Mouse (Mus musculus) midbrain, embryonic 16.5 days (tissue): ENCODE measurements around the gene Serpinb6b. TPM values are rescaled to one million over a fixed set of nuclear protein-coding genes. Genes with fewer than 3 reads are reported as not detected.
"Not testable (repeated sequence)": the region's sequence is repeated elsewhere in the genome, so short reads cannot be mapped to it uniquely, and the experiment has no call there.

Experiments
- ATAC-seq: fragments of 200-750 bp; cut with Nextera tagmentation; 2 replicates; pipeline ENCODE4 v1.8.0; 2017; ENCODE audit warnings: moderate TSS enrichment
- H3K27ac ChIP-seq: fragments of 300-500 bp; sonication (generic); 2 replicates; pipeline ENCODE4 v1.5.1; 2014; ENCODE audit warnings: mild to moderate bottlenecking, low read length, mixed read lengths
- H3K27me3 ChIP-seq: fragments of 300-500 bp; sonication (generic); 2 replicates; pipeline ENCODE4 v1.6.1; 2014; ENCODE audit warnings: low read depth, low read length, mixed read lengths; ENCODE audit not compliant: control insufficient read depth, insufficient read depth
- H3K36me3 ChIP-seq: fragments of 300-500 bp; sonication (generic); 2 replicates; pipeline ENCODE4 v1.6.1; 2014; ENCODE audit warnings: mild to moderate bottlenecking, low read length, moderate library complexity, mixed read lengths; ENCODE audit not compliant: control insufficient read depth, insufficient read depth
- H3K4me1 ChIP-seq: fragments of 300-500 bp; sonication (generic); 2 replicates; pipeline ENCODE4 v1.6.1; 2014; ENCODE audit warnings: mild to moderate bottlenecking, low read length, mixed read lengths; ENCODE audit not compliant: control insufficient read depth, insufficient read depth
- H3K4me2 ChIP-seq: fragments of 300-500 bp; sonication (generic); 2 replicates; pipeline ENCODE4 v1.6.1; 2014; ENCODE audit warnings: mild to moderate bottlenecking, low read length, mixed read lengths
- H3K4me3 ChIP-seq: fragments of 300-500 bp; sonication (generic); 2 replicates; pipeline ENCODE4 v1.5.1; 2014; ENCODE audit warnings: low read depth, mild to moderate bottlenecking, low read length, moderate library complexity, mixed read lengths
- H3K9ac ChIP-seq: fragments of 300-500 bp; sonication (generic); 2 replicates; pipeline ENCODE4 v1.6.1; 2014; ENCODE audit warnings: low read depth, low read length, mixed read lengths
- H3K9me3 ChIP-seq: fragments of 300-500 bp; sonication (generic); replicated peaks from 2 replicates; pipeline ENCODE4 v1.6.1; 2014; ENCODE audit warnings: mild to moderate bottlenecking, low read length, mixed read lengths; ENCODE audit not compliant: control insufficient read depth, poor library complexity, severe bottlenecking
- WGBS: fragments of 180-500 bp; shearing (Covaris S2); extraction: QIAGEN DNeasy Blood & Tissue Kit; methylation state at CpG from one replicate; pipeline ENCODE4 v1.1.7; 2014; 5-methylcytosine and 5-hydroxymethylcytosine counted together
- polyA plus RNA-seq: library from polyadenylated mRNA; unstranded; fragments of >200 nt; fragmentation: Nextera tagmentation; extraction: Ambion mirVana; gene quantifications from 2 replicates; pipeline ENCODE4 v1.2.1, GENCODE M21; 2015

The Serpinb6b gene
- polyA plus RNA-seq = 1.2 and 2.0 TPM in 2 replicates

DNA sequence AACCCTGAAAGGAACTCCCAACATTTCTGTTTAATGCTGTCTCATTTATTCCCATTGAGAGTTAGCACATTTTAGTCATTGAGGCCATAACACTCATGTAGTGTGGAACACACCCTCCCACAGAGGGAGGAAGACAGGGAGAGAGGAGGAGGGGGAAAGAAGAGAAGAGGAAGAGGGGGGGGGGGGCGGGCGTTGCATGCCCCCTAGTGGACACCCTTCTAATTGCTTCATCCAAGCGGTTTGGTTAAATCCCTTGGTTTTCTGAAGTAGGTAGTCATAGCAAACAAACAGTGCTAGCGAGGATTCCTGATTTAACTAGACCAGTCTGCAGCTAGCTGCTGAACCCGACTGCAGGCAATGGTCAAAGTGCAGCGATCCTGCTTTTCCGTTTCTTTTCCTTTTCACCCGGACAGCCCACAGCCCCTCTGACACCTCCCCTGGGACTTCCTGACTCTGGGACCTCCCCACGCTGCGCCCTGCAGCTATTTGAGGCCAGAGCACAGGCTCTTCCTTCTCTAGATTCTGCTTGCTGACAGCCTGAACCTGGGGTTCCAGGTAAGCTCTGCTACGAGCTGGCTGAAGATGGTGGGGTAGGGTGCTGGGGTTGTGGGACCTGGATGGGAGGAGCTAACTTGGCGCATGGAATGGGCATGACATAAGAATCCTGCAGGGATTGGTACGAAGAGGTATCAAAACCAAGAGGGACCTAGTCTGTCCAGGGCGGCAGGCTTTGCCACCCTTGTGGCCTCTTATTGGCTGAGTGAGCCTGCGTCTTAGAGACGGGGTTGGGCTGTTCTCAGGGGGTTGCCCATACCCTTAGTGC lies at the start of gene Serpinb6b:
Serpinb6b (plus strand) TSS at position 221 of the 823 bp plus-strand sequence.
- H3K36me3 ChIP-seq = no peaks in the 10 kb centered on the region
- ATAC-seq = peak; percentile 28; the same call in 1 of the 2 replicates
- H3K27ac ChIP-seq = no peak within 1 kb of the TSS
- H3K27me3 ChIP-seq = no peaks in the 10 kb centered on the region
- H3K9me3 ChIP-seq = no peaks in the 10 kb centered on the region
- H3K4me1 ChIP-seq = no peaks in the 10 kb centered on the region
- no peak within 1 kb of the TSS for H3K9ac ChIP-seq
- peak within 1 kb of the TSS; percentile 13 for H3K4me3 ChIP-seq
- peak within 1 kb of the TSS; percentile 34 for H3K4me2 ChIP-seq
- WGBS = 50% methylated on average over 15 of the region's 16 CpGs

DNA sequence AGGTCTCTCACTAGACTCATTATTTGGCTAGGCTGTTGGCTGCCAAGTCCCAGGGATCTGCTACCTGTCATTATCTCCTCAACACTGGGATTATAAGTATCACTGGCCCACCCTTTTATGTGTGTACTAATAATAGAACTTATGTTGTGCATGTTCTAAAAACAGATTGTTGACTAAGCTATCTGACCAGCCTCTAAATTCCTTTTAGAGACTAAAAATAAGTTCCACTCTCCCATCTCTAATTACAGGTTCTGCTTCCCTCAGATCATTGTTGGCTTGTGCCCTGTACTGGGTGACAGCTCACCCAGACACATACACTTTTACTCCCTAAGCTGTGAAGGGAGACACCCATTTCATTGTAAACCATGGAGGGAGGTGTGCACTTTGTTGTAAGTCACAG lies 42.4 kb upstream of the Serpinb6b start:
- Histone ChIP-seq H3K27ac (no peak overlapping the region), H3K4me2 (no peak overlapping the region), H3K9me3 (no peaks in the 10 kb centered on the region), H3K4me1 (no peaks in the 10 kb centered on the region), H3K4me3 (no peak overlapping the region), H3K27me3 (no peaks in the 10 kb centered on the region), H3K36me3 (no peaks in the 10 kb centered on the region), H3K9ac (no peak overlapping the region)
- ATAC-seq = no peak

DNA sequence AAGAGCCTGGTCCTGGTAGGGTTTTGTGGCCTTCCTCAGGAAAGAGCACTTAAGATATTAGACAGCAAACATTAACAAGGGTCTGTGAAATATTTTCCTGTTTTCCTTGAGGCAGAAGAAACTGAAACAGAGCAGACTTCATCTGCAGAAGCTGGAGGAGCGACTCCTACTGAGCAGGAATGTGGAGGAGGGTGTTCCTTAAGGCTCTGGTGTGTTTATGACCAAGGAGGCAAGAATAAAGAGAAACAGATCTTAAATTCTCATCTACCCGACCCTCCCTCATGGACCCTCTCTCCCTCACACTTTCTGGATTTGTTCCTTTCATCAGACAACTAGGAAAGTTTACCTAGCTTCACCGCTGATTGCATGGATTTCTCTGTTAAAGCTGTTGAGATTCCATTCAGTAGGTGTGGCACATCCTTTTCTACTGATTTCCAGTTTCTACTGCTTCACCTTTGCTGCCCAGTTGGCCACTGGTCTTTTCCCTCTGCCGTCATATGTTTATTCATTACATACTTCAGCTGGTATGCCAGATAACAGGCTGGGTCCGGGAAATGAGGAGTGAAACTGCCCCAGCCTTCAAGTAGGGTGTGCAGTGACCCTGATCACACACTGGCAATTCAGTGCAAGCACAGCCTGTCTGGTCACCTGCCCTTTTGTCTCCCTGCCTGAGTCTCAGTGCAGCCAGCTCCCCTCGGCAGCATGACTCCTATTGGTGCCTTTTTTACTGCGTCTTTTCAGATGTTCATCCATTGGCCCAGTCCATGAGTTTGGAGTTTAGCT lies 40.2 kb upstream of the Serpinb6b start:
- Histone ChIP-seq H3K4me1 (no peaks in the 10 kb centered on the region), H3K27ac (no peak overlapping the region), H3K4me2 (no peak overlapping the region), H3K36me3 (no peaks in the 10 kb centered on the region), H3K27me3 (no peaks in the 10 kb centered on the region), H3K9me3 (no peaks in the 10 kb centered on the region), H3K9ac (no peak overlapping the region), H3K4me3 (no peak overlapping the region)
- ATAC-seq = no peak
- WGBS = 64% methylated on average over 7 of the region's 7 CpGs

DNA sequence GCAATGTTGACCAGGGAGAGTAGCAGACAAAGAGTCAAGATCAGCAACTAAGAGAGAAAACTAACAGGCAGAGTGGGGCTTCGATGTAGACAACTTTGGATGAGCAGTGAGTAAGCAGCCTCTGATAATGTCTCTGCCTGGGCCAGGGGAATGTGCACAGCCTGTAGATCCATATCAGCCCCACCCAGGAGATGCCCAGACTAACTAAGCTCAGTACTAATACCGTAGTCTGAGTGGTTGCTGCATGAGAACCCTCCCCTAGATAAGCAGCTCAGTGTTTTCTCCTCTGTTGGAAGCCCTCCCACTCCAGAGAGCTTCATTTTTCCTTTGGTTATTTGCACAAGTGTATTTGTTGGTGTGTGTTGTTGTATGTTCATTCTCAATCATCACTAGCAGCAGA lies 38.3 kb upstream of the Serpinb6b start:
- H3K9ac ChIP-seq = no peak overlapping the region
- 90% methylated on average over 2 of the region's 2 CpGs for WGBS
- no peaks in the 10 kb centered on the region for H3K4me1 ChIP-seq
- H3K9me3 ChIP-seq = no peaks in the 10 kb centered on the region
- H3K27ac ChIP-seq = no peak overlapping the region
- H3K4me3 ChIP-seq = no peak overlapping the region
- no peaks in the 10 kb centered on the region for H3K27me3 ChIP-seq
- no peak overlapping the region for H3K4me2 ChIP-seq
- no peaks in the 10 kb centered on the region for H3K36me3 ChIP-seq
- no peak for ATAC-seq

DNA sequence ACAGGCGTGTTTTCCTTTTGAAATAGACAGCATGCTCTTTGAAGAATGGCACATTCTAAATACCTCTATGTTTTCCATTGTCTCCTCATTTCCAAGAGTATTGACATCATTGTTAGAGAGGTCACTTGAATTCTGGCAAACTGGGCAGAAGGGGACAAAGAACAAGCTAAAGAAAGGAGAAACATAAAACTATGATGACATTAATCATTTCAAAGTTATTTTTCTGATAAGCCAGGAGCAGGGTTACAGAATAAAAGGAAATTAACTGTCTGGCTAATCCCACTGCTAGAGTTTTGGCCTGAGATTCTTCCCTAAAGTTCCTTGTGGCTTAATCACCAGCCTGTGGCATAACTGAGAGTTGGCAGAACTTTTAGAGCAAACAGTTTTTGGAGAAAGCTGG lies 37.8 kb upstream of the Serpinb6b start:
- no peak for ATAC-seq
- Histone ChIP-seq H3K27me3 (no peaks in the 10 kb centered on the region), H3K36me3 (no peaks in the 10 kb centered on the region), H3K4me3 (no peak overlapping the region), H3K27ac (no peak overlapping the region), H3K4me1 (no peaks in the 10 kb centered on the region), H3K4me2 (no peak overlapping the region), H3K9me3 (no peaks in the 10 kb centered on the region), H3K9ac (no peak overlapping the region)
- 50% methylated on average over 1 of the region's 1 CpGs for whole genome bisulfite sequencing

DNA sequence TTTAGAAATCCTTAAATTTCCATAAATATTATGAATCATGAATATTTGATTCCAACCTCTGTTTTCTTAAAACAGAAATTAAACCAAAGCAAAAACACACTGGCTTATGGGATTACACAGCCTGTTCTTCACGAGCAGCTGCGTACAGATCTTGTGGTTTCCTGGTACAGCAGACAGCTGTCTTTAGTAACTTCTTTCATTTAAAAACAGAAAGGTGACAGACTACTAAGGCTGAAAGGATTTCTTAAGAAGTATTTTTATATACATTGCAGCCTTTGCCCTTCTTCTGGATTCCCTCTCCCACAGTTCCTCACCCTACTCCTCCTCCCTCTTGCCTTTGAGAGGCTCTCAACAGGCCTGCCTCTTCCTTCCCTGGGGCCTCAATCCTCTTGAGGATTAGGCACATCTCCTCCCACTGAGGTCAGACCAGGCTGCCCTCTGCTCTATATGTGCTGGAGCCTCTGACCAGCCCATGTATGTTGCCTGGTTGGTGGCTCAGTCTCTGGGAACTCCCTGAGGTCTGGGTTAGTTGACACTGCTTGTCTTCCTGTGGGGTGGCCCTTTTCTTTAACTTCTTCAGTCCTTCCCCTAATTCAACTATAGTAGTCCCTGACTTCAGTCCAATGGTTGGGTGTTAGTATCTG lies 35.8 kb upstream of the Serpinb6b start:
- Histone ChIP-seq H3K4me3 (no peak overlapping the region), H3K36me3 (no peaks in the 10 kb centered on the region), H3K27ac (no peak overlapping the region), H3K4me2 (no peak overlapping the region), H3K9ac (no peak overlapping the region), H3K27me3 (no peaks in the 10 kb centered on the region), H3K9me3 (no peaks in the 10 kb centered on the region), H3K4me1 (no peaks in the 10 kb centered on the region)
- WGBS = 66% methylated on average over 2 of the region's 2 CpGs
- no peak for ATAC-seq

DNA sequence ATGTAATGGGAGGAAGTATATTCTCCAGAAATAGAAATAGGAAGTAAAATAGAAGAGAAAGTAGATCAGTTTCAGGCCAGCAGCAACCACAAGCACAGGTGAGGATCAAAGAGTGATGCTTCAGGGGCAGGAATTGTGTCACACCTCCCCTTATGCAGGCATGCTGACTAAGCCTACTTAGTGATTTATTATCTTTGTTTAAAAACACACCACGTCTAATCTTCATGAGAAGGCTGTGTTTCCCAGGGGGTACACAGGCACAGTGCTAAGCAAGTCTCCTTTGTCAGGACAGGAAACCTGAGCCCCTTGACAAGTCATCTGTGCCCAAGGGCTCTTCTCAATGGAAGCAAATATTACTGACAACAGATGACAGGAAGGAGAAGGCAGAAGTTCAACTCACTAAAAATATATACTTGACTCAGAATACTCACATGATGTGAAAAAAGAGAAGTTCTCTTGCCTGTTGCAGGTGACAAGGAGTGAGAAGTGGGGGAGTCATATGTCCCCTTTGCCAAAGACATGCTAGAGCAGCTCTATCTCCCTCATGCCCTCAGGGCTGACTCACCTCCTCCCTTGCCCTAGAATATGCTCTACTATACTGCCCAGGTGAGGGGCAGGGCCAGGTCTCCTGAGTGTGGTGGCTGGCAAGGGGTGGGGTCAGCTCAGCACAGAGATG lies 30.2 kb upstream of the Serpinb6b start:
- Histone ChIP-seq H3K4me1 (no peaks in the 10 kb centered on the region), H3K4me2 (no peak overlapping the region), H3K4me3 (no peak overlapping the region), H3K9ac (no peak overlapping the region), H3K36me3 (no peaks in the 10 kb centered on the region), H3K27ac (no peak overlapping the region), H3K9me3 (no peaks in the 10 kb centered on the region), H3K27me3 (no peaks in the 10 kb centered on the region)
- 39% methylated on average over 1 of the region's 1 CpGs for WGBS
- no peak for ATAC-seq

DNA sequence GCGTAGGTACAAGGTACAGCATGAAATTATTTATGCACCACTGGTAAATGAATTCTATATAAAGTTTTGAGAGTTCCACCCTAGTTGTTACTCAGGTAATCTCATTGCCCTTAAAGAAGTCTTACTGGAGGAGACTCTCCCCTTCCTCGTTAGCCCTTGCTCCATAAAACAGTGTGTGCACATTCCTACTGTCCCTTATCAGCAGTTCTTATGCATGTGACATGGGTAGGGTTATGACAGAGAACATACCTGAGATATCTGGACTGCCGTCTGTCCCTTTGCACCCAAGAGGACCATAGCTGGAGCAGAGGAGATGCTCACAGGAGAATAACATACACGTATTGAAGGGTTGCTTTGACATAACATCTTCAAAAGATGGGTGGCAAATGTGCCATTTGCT lies 26.7 kb upstream of the Serpinb6b start:
- H3K4me3 ChIP-seq, H3K9me3 ChIP-seq, H3K36me3 ChIP-seq, H3K27ac ChIP-seq, H3K9ac ChIP-seq, ATAC-seq, H3K4me2 ChIP-seq, H3K27me3 ChIP-seq, H3K4me1 ChIP-seq: not testable (repeated sequence)
- 80% methylated on average over 4 of the region's 4 CpGs for WGBS
